Comparison of ENCODE assay signal across 38 mouse cellular contexts in the genomic region with DNA sequence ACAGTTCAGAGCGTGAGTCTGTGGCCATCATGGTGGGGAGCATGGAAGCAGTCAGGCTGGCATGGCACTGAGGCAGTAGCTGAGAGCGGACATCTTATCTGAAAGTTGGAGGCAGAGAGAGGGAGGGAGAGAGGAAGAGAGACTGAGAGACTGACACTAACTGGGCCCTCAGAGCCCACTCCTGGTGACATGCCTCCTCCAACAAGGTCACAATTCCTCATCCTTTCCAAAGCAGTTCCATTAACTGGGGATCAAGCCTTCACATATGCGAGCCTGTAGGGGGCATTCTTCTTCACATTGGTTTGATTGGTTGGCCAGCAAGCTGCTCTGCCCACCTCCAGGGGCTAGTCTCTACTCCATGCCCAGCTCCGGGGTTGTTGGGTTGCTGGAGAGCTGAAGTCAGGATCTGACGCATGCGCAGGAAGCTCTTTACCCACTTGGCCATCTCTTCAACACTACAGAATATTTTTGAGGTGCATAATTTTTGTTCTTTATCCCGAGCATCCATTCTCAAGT. TPM values are rescaled to one million over a fixed set of nuclear protein-coding genes. Genes with fewer than 3 reads are reported as not detected.
DNase-seq lines count a peak whose midpoint lies in the region; ATAC-seq and TF ChIP-seq lines count a peak whose summit lies in the region.
"Had no signal": no experiment of that assay in that cellular context is flagged by ENCODE, and none has a peak within 500 bp of the region (broad histone marks: within the 10 kb centered on the region; RNA-seq: fewer than 3 reads in every experiment).

No protein-coding gene starts in this region.

- H3K4me3 ChIP-seq in forebrain, postnatal 0 days (ENCODE audit: low read depth, low read length): no peak overlapping the region
- no peak overlapping the region for H3K4me3 ChIP-seq in forebrain, embryonic 10.5 days
- no peak overlapping the region for H3K4me3 ChIP-seq in kidney, postnatal 0 days (replicated peaks; ENCODE audit: low read depth, low read length)
- H3K4me3 ChIP-seq: heart, adult 2 months; intestine, embryonic 15.5 days; limb, embryonic 15.5 days; liver, embryonic 13.5 days; stomach, embryonic 15.5 days had no signal

- DNase-seq in forebrain, postnatal 0 days: no peak
- no peak for DNase-seq in forebrain, embryonic 10.5 days (ENCODE audit: extremely low spot score, low spot score)
- no peak for DNase-seq in kidney, postnatal 0 days (ENCODE audit: low spot score)
- no peak for DNase-seq in kidney, adult 8-10 months
- DNase-seq in thymus, postnatal 14 days: peak; percentile 22
- no peak for DNase-seq in thymus, postnatal 10 days (ENCODE audit: low spot score in 2 of 2)
- DNase-seq in urinary bladder, postnatal 25 days (ENCODE audit: low spot score): no peak
- DNase-seq in layer of hippocampus, adult 11-12 months (ENCODE audit: low spot score): no peak
- DNase-seq: adrenal gland, adult 8-10 months; cerebellum, adult 2 months; cerebellum, postnatal 36 days; gastrocnemius, postnatal 25 days; heart, adult 2 months; heart, postnatal 10 days; kidney, postnatal 25 days; layer of hippocampus, postnatal 36 days; liver, embryonic 13.5 days; lung, adult 18-20 months; right cerebral cortex, postnatal 14 days; thymus, adult 2 months had no signal

- no peak for ATAC-seq in forebrain, postnatal 0 days
- no peak for ATAC-seq in kidney, postnatal 0 days (replicated peaks; ENCODE audit: low FRiP score, low read depth)
- ATAC-seq: forebrain, embryonic 14.5 days; hindbrain, embryonic 16.5 days; intestine, embryonic 15.5 days had no signal

- WGBS in forebrain, postnatal 0 days: 94% methylated on average over 7 of the region's 7 CpGs
- 96% methylated on average over 7 of the region's 7 CpGs for WGBS in forebrain, embryonic 10.5 days
- WGBS in kidney, postnatal 0 days: 90% methylated on average over 7 of the region's 7 CpGs

- H3K36me3 ChIP-seq in forebrain, postnatal 0 days (ENCODE audit: insufficient read depth): no peaks in the 10 kb centered on the region
- no peaks in the 10 kb centered on the region for H3K36me3 ChIP-seq in forebrain, embryonic 10.5 days (replicated peaks)
- H3K36me3 ChIP-seq in kidney, postnatal 0 days (ENCODE audit: insufficient read depth, low read length): no peaks in the 10 kb centered on the region
- H3K36me3 ChIP-seq: heart, embryonic 13.5 days; intestine, embryonic 15.5 days; limb, embryonic 10.5 days; limb, embryonic 15.5 days; liver, embryonic 13.5 days; stomach, embryonic 15.5 days had no signal

- H3K27ac ChIP-seq in forebrain, postnatal 0 days (ENCODE audit: low read depth, low read length): no peak overlapping the region
- no peak overlapping the region for H3K27ac ChIP-seq in forebrain, embryonic 10.5 days
- no peak overlapping the region for H3K27ac ChIP-seq in kidney, postnatal 0 days
- H3K27ac ChIP-seq: heart, adult 2 months; heart, embryonic 13.5 days; intestine, embryonic 15.5 days; limb, embryonic 10.5 days; limb, embryonic 15.5 days; liver, embryonic 13.5 days; stomach, embryonic 15.5 days had no signal

- no peaks in the 10 kb centered on the region for H3K4me1 ChIP-seq in forebrain, postnatal 0 days (ENCODE audit: insufficient read depth)
- peaks cover 6% of the 10 kb centered on the region; the same call in 1 of the 2 replicates for H3K4me1 ChIP-seq in forebrain, embryonic 10.5 days
- H3K4me1 ChIP-seq in kidney, postnatal 0 days (replicated peaks; ENCODE audit: insufficient read depth, low read length): no peaks in the 10 kb centered on the region
- H3K4me1 ChIP-seq: intestine, embryonic 15.5 days; limb, embryonic 10.5 days; limb, embryonic 15.5 days; stomach, embryonic 15.5 days had no signal

- no peak overlapping the region for H3K9ac ChIP-seq in forebrain, postnatal 0 days
- H3K9ac ChIP-seq in kidney, postnatal 0 days (ENCODE audit: low read depth, low read length): no peak overlapping the region
- H3K9ac ChIP-seq: intestine, embryonic 15.5 days; limb, embryonic 15.5 days; liver, embryonic 13.5 days; stomach, embryonic 15.5 days had no signal

- H3K4me2 ChIP-seq in forebrain, postnatal 0 days (ENCODE audit: low read depth): no peak overlapping the region
- no peak overlapping the region for H3K4me2 ChIP-seq in kidney, postnatal 0 days (ENCODE audit: low read length)
- H3K4me2 ChIP-seq: intestine, embryonic 15.5 days; limb, embryonic 15.5 days; liver, embryonic 13.5 days; midbrain, embryonic 11.5 days; stomach, embryonic 15.5 days had no signal

- peak; percentile 12; the same call in 1 of the 2 replicates for TF ChIP-seq CTCF in forebrain, postnatal 0 days (IDR thresholded peaks at IDR 0.05; ENCODE audit: low read depth)
- TF ChIP-seq CTCF in kidney, postnatal 0 days (IDR thresholded peaks at IDR 0.05; ENCODE audit: low read depth): 0 out of 2 replicates have a peak, but pooled peaks have one; percentile 13

- H3K27me3 ChIP-seq in forebrain, postnatal 0 days (ENCODE audit: insufficient read depth, low read length): no peaks in the 10 kb centered on the region
- H3K27me3 ChIP-seq in forebrain, embryonic 10.5 days (ENCODE audit: poor library complexity, severe bottlenecking): no peaks in the 10 kb centered on the region
- no peaks in the 10 kb centered on the region for H3K27me3 ChIP-seq in kidney, postnatal 0 days (ENCODE audit: insufficient read depth, low read length)
- H3K27me3 ChIP-seq: heart, embryonic 13.5 days; intestine, embryonic 15.5 days; limb, embryonic 15.5 days; liver, embryonic 13.5 days; stomach, embryonic 15.5 days had no signal

- H3K9me3 ChIP-seq in forebrain, postnatal 0 days (ENCODE audit: low read length): no peaks in the 10 kb centered on the region
- H3K9me3 ChIP-seq in forebrain, embryonic 10.5 days: no peaks in the 10 kb centered on the region
- H3K9me3 ChIP-seq in kidney, postnatal 0 days (replicated peaks; ENCODE audit: low read length): no peaks in the 10 kb centered on the region
- H3K9me3 ChIP-seq: heart, embryonic 13.5 days; intestine, embryonic 15.5 days; limb, embryonic 10.5 days; limb, embryonic 15.5 days; liver, embryonic 13.5 days; stomach, embryonic 15.5 days had no signal

RNA-seq across cellular contexts. Expression of gene Ctnna3, which starts 1.4 kb away (rescaled TPM):
- 0.52 and 0.62 TPM in 2 replicates for total RNA-seq in forebrain, postnatal 0 days (2014; rRNA removed)
- 0.33 and 0.51 TPM in 2 replicates for polyA plus RNA-seq in forebrain, postnatal 0 days (2015; fragmentation: Nextera tagmentation; extraction: Ambion mirVana)
- 0.05 and 0.16 TPM in 2 replicates for polyA plus RNA-seq in forebrain, embryonic 10.5 days (2016; fragmentation: Nextera tagmentation; extraction: Ambion mirVana)
- 0.32 and 0.46 TPM in 2 replicates for polyA plus RNA-seq in kidney, postnatal 0 days (2015; fragmentation: Nextera tagmentation; extraction: Ambion mirVana)
- total RNA-seq: megakaryocyte, adult 5-6 weeks had no signal
- polyA plus RNA-seq: limb, embryonic 10.5 days; midbrain, embryonic 11.5 days had no signal

RNA-seq across cellular contexts. Expression of gene Gm7075, which starts 9.7 kb away (rescaled TPM):
- not detected in 2 replicates for total RNA-seq in forebrain, postnatal 0 days (2014; rRNA removed)
- polyA plus RNA-seq in forebrain, postnatal 0 days (2015; fragmentation: Nextera tagmentation; extraction: Ambion mirVana): not detected in 2 replicates
- not detected in 2 replicates for polyA plus RNA-seq in forebrain, embryonic 10.5 days (2016; fragmentation: Nextera tagmentation; extraction: Ambion mirVana)
- polyA plus RNA-seq in kidney, postnatal 0 days (2015; fragmentation: Nextera tagmentation; extraction: Ambion mirVana): not detected in 2 replicates
- total RNA-seq: adrenal gland, adult 8-10 months; adrenal gland, postnatal 4 days; gastrocnemius, adult 18-20 months; gastrocnemius, postnatal 25 days; heart, adult 2 months; heart, postnatal 10 days; layer of hippocampus, adult 8-10 months; layer of hippocampus, postnatal 36 days; left cerebral cortex, postnatal 10 days; megakaryocyte, adult 5-6 weeks had no signal
- polyA plus RNA-seq: cerebellum, adult 2 months; embryonic facial prominence, embryonic 11.5 days; forebrain, embryonic 14.5 days; frontal cortex, adult 2 months; heart, adult 2 months; heart, embryonic 13.5 days; hindbrain, embryonic 16.5 days; intestine, embryonic 15.5 days; kidney, embryonic 14.5 days; limb, embryonic 10.5 days; limb, embryonic 15.5 days; liver, embryonic 13.5 days; midbrain, embryonic 11.5 days; neural tube, embryonic 14.5 days; small intestine, adult 2 months; stomach, embryonic 15.5 days; thymus, adult 2 months had no signal

RNA-seq across cellular contexts. Expression of gene Dnajc12, which starts 49.0 kb away (rescaled TPM):
- total RNA-seq in forebrain, postnatal 0 days (2014; rRNA removed): 5.6 and 8.4 TPM in 2 replicates
- polyA plus RNA-seq in forebrain, postnatal 0 days (2015; fragmentation: Nextera tagmentation; extraction: Ambion mirVana): 8.0 and 11.0 TPM in 2 replicates
- 9.6 and 9.9 TPM in 2 replicates for polyA plus RNA-seq in forebrain, embryonic 10.5 days (2016; fragmentation: Nextera tagmentation; extraction: Ambion mirVana)
- 18.4 and 19.9 TPM in 2 replicates for polyA plus RNA-seq in kidney, postnatal 0 days (2015; fragmentation: Nextera tagmentation; extraction: Ambion mirVana)

RNA-seq across cellular contexts. Expression of gene Sirt1, which starts 49.8 kb away (rescaled TPM):
- total RNA-seq in forebrain, postnatal 0 days (2014; rRNA removed): 24.0 and 28.3 TPM in 2 replicates
- 2.7 and 3.3 TPM in 2 replicates for polyA plus RNA-seq in forebrain, postnatal 0 days (2015; fragmentation: Nextera tagmentation; extraction: Ambion mirVana)
- 5.4 and 6.8 TPM in 2 replicates for polyA plus RNA-seq in forebrain, embryonic 10.5 days (2016; fragmentation: Nextera tagmentation; extraction: Ambion mirVana)
- 5.8 and 6.7 TPM in 2 replicates for polyA plus RNA-seq in kidney, postnatal 0 days (2015; fragmentation: Nextera tagmentation; extraction: Ambion mirVana)
